Mouse (Mus musculus): ENCODE measurements around the gene Odf2l.

The Odf2l gene

GRCm38 (mm10) chr3:145118254-145119001 lies at the start of gene Odf2l:
Odf2l (plus strand) TSS chr3:145118588.
- DNase-seq (ENCODE audit: low read depth, low spot score): peak; percentile 97

GRCm38 (mm10) chr3:145068964-145069363 lies 49.4 kb upstream of the Odf2l start:
- no peak for DNase-seq (ENCODE audit: low read depth, low spot score)

- no peak for DNase-seq (ENCODE audit: low read depth, low spot score)
Measured at GRCm38 (mm10) chr3:145072339-145072738, 46.0 kb upstream of the Odf2l start.

- DNase-seq (ENCODE audit: low read depth, low spot score): no peak
Measured at GRCm38 (mm10) chr3:145078405-145078804, 40.0 kb upstream of the Odf2l start.

- DNase-seq (ENCODE audit: low read depth, low spot score): no peak
Measured at GRCm38 (mm10) chr3:145080904-145081303, 37.5 kb upstream of the Odf2l start.

GRCm38 (mm10) chr3:145083081-145083480 lies 35.3 kb upstream of the Odf2l start:
- no peak for DNase-seq (ENCODE audit: low read depth, low spot score)

GRCm38 (mm10) chr3:145086180-145086579 lies 32.2 kb upstream of the Odf2l start:
- no peak for DNase-seq (ENCODE audit: low read depth, low spot score)

- no peak for DNase-seq (ENCODE audit: low read depth, low spot score)
Measured at GRCm38 (mm10) chr3:145087857-145088598, 30.4 kb upstream of the Odf2l start.

- DNase-seq (ENCODE audit: low read depth, low spot score): no peak
Measured at GRCm38 (mm10) chr3:145099291-145099690, 19.1 kb upstream of the Odf2l start, which contains the start of gene Clca2. Clca2 (minus strand) TSS chr3:145099443.

- DNase-seq (ENCODE audit: low read depth, low spot score): no peak
Measured at GRCm38 (mm10) chr3:145101891-145102555, 16.4 kb upstream of the Odf2l start.

- no peak for DNase-seq (ENCODE audit: low read depth, low spot score)
Measured at GRCm38 (mm10) chr3:145103321-145103720, 15.1 kb upstream of the Odf2l start.

GRCm38 (mm10) chr3:145103770-145104169 lies 14.6 kb upstream of the Odf2l start:
- no peak for DNase-seq (ENCODE audit: low read depth, low spot score)

- no peak for DNase-seq (ENCODE audit: low read depth, low spot score)
Measured at GRCm38 (mm10) chr3:145105076-145105772, 13.2 kb upstream of the Odf2l start.

- DNase-seq (ENCODE audit: low read depth, low spot score): no peak
Measured at GRCm38 (mm10) chr3:145105773-145106504, 12.4 kb upstream of the Odf2l start.

GRCm38 (mm10) chr3:145115169-145115568 lies 3.2 kb upstream of the Odf2l start:
- DNase-seq (ENCODE audit: low read depth, low spot score): no peak

- no peak for DNase-seq (ENCODE audit: low read depth, low spot score)
Measured at GRCm38 (mm10) chr3:145117637-145118036, 751 bp upstream of the Odf2l start.

- no peak for DNase-seq (ENCODE audit: low read depth, low spot score)
Measured at GRCm38 (mm10) chr3:145119002-145119358, 592 bp downstream of the Odf2l start.

GRCm38 (mm10) chr3:145119425-145119824 lies 1.0 kb downstream of the Odf2l start:
- DNase-seq (ENCODE audit: low read depth, low spot score): no peak

GRCm38 (mm10) chr3:145126618-145127017 lies 8.2 kb downstream of the Odf2l start:
- no peak for DNase-seq (ENCODE audit: low read depth, low spot score)

- DNase-seq (ENCODE audit: low read depth, low spot score): no peak
Measured at GRCm38 (mm10) chr3:145129356-145129755, 11.0 kb downstream of the Odf2l start.

- peak; percentile 32 for DNase-seq (ENCODE audit: low read depth, low spot score)
Measured at GRCm38 (mm10) chr3:145131210-145131868, 13.0 kb downstream of the Odf2l start.
